ENCODE assay signal across 14 mouse cellular contexts in the genomic region with DNA sequence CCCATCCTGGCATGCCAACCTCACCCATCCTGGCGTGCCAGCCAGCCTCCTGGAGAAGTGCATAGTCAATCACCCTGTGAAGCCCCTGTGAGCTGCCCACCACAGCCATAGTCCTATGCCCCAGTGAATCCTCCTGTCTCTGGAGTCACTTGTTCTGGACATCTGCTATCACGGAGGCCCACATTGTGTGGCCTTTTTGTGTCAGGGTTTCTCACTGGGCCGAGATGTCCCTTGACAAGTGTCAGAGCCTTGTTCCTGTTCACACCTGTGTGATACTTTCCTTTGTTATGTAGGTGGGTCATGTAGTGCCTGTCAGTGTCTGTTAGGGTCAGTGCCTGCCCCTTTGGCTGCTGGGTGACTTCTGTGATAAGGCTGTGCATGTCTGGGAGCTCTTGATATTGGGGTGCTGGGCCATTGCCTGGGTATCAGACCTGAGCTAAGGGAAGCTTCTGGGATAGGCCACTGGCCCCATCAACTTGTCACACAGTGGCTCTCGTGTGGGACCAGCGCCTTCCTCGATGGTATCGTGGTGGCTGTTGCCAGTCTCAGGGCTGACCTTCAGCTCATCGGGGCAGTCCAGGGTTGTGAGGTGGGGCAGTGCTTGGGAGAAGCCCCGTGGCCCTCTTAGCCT. TPM values are rescaled to one million over a fixed set of nuclear protein-coding genes. Genes with fewer than 3 reads are reported as not detected.
DNase-seq lines count a peak whose midpoint lies in the region; ATAC-seq and TF ChIP-seq lines count a peak whose summit lies in the region.
"Had no signal": no experiment of that assay in that cellular context is flagged by ENCODE, and none has a peak within 500 bp of the region (broad histone marks: within the 10 kb centered on the region; RNA-seq: fewer than 3 reads in every experiment).

No protein-coding gene starts in this region.

- H3K27me3 ChIP-seq in intestine, embryonic 15.5 days (replicated peaks), result no peaks in the 10 kb centered on the region
- no peaks in the 10 kb centered on the region for H3K27me3 ChIP-seq in intestine, postnatal 0 days (replicated peaks; ENCODE audit: control insufficient read depth, insufficient read depth, low read length)
- H3K27me3 ChIP-seq in MEL (ENCODE audit: control insufficient read depth in 1 of 2, insufficient read depth in 2 of 2, low read length in 2 of 2), result no peaks in the 10 kb centered on the region
- no peaks in the 10 kb centered on the region for H3K27me3 ChIP-seq in liver, embryonic 16.5 days (ENCODE audit: control insufficient read depth, insufficient read depth, low read depth, low read length)
- H3K27me3 ChIP-seq: CH12.LX; limb, embryonic 13.5 days had no signal

- H3K27ac ChIP-seq in intestine, embryonic 15.5 days, result no peak overlapping the region
- no peak overlapping the region for H3K27ac ChIP-seq in intestine, postnatal 0 days (ENCODE audit: low read depth, low read length)
- no peak overlapping the region for H3K27ac ChIP-seq in MEL (ENCODE audit: control insufficient read depth, low read depth, low read length)
- H3K27ac ChIP-seq in liver, embryonic 16.5 days (ENCODE audit: low read length), result peak overlapping the region; percentile 88
- H3K27ac ChIP-seq: hindbrain, embryonic 10.5 days; limb, embryonic 13.5 days had no signal

- peaks cover 56% of the 10 kb centered on the region for H3K79me2 ChIP-seq in MEL (ENCODE audit: control insufficient read depth, insufficient read depth, low read length, poor library complexity)

- TF ChIP-seq POLR2A in MEL (IDR thresholded peaks at IDR 0.05; ENCODE audit: control insufficient read depth in 1 of 2, insufficient read depth in 1 of 2, low read depth in 1 of 2, low read length in 2 of 2, poor library complexity in 1 of 2), result no peak

- WGBS in intestine, embryonic 15.5 days, result 83% methylated on average over 9 of the region's 9 CpGs
- 91% methylated on average over 9 of the region's 9 CpGs for WGBS in intestine, postnatal 0 days
- 48% methylated on average over 9 of the region's 9 CpGs for WGBS in liver, embryonic 16.5 days (ENCODE audit: insufficient replicate concordance)

- TF ChIP-seq EP300 in MEL (IDR thresholded peaks at IDR 0.05; ENCODE audit: low read depth in 1 of 2, low read length in 2 of 2), result peak in 1 of 2 experiments; percentile 23; a peak in 1 of 4 replicates

- DNase-seq in MEL (ENCODE audit: low read depth, low spot score), result no peak
- DNase-seq in c-Kit-positive CD71-positive TER-119-positive erythroid progenitor cells, embryonic 14.5 days (ENCODE audit: low spot score), result peak; percentile 71
- DNase-seq in adrenal gland, adult 18-20 months (ENCODE audit: low spot score in 2 of 2), result no peak
- no peak for DNase-seq in thymus, adult 18-20 months
- DNase-seq: kidney, adult 2 months; lung, postnatal 10 days; retina, postnatal 1 day; thymus, adult 2 months had no signal

- H3K9ac ChIP-seq in intestine, embryonic 15.5 days, result no peak overlapping the region
- no peak overlapping the region for H3K9ac ChIP-seq in intestine, postnatal 0 days (ENCODE audit: low read depth, low read length)
- H3K9ac ChIP-seq in MEL (ENCODE audit: control insufficient read depth, low read depth, low read length, poor library complexity, severe bottlenecking), result no peak overlapping the region
- H3K9ac ChIP-seq in liver, embryonic 16.5 days (ENCODE audit: low read depth, low read length), result peak overlapping the region; percentile 34
- H3K9ac ChIP-seq: limb, embryonic 13.5 days had no signal

- H3K9me3 ChIP-seq in intestine, embryonic 15.5 days, result no peaks in the 10 kb centered on the region
- no peaks in the 10 kb centered on the region for H3K9me3 ChIP-seq in intestine, postnatal 0 days (ENCODE audit: control insufficient read depth)
- H3K9me3 ChIP-seq in MEL (replicated peaks; ENCODE audit: insufficient read depth, low read length), result no peaks in the 10 kb centered on the region
- H3K9me3 ChIP-seq in liver, embryonic 16.5 days (replicated peaks; ENCODE audit: control insufficient read depth, low read length), result no peaks in the 10 kb centered on the region
- H3K9me3 ChIP-seq: hindbrain, embryonic 10.5 days; limb, embryonic 13.5 days had no signal

- no peak for TF ChIP-seq CTCF in intestine, postnatal 0 days (IDR thresholded peaks at IDR 0.05; ENCODE audit: low read depth)
- no peak for TF ChIP-seq CTCF in MEL (IDR thresholded peaks at IDR 0.05 in 2 of 3, conservative IDR thresholded peaks at IDR 0.05 in 1 of 3; ENCODE audit: control insufficient read depth in 1 of 3, insufficient read depth in 1 of 3, low read depth in 2 of 3, low read length in 3 of 3, poor library complexity in 1 of 3, severe bottlenecking in 1 of 3)

- peaks cover 6% of the 10 kb centered on the region; the same call in 1 of the 2 replicates for H3K4me1 ChIP-seq in intestine, embryonic 15.5 days (replicated peaks)
- no peaks in the 10 kb centered on the region for H3K4me1 ChIP-seq in intestine, postnatal 0 days (replicated peaks; ENCODE audit: control insufficient read depth, insufficient read depth, low read length)
- H3K4me1 ChIP-seq in MEL (ENCODE audit: control insufficient read depth in 1 of 2, insufficient read depth in 2 of 2, low read length in 2 of 2), result no peaks in the 10 kb centered on the region; a peak in 1 of 4 replicates
- H3K4me1 ChIP-seq in liver, embryonic 16.5 days (ENCODE audit: control insufficient read depth, low read depth, low read length), result peaks cover 76% of the 10 kb centered on the region

- H3K4me3 ChIP-seq in intestine, embryonic 15.5 days (replicated peaks), result no peak overlapping the region
- no peak overlapping the region for H3K4me3 ChIP-seq in intestine, postnatal 0 days (ENCODE audit: low read depth, low read length)
- H3K4me3 ChIP-seq in MEL (ENCODE audit: control insufficient read depth in 1 of 2, insufficient read depth in 1 of 2, low read depth in 2 of 2, low read length in 2 of 2), result no peak overlapping the region
- H3K4me3 ChIP-seq in liver, embryonic 16.5 days (ENCODE audit: low read depth, low read length), result peak overlapping the region; percentile 35
- H3K4me3 ChIP-seq: limb, embryonic 13.5 days had no signal

- no peak overlapping the region for H3K4me2 ChIP-seq in intestine, embryonic 15.5 days (replicated peaks)
- H3K4me2 ChIP-seq in intestine, postnatal 0 days (replicated peaks; ENCODE audit: low read depth), result no peak overlapping the region
- H3K4me2 ChIP-seq in liver, embryonic 16.5 days (ENCODE audit: low read depth, low read length), result peak overlapping the region; percentile 57
- H3K4me2 ChIP-seq: limb, embryonic 13.5 days had no signal

- ATAC-seq in intestine, embryonic 15.5 days, result 0 out of 2 replicates have a peak, but pooled peaks have one; percentile 19
- ATAC-seq in intestine, postnatal 0 days, result no peak
- peak; percentile 89 for ATAC-seq in liver, embryonic 16.5 days (ENCODE audit: low read depth)

- TF ChIP-seq RAD21 in MEL (IDR thresholded peaks at IDR 0.05; ENCODE audit: low read depth, low read length), result no peak

- H3K36me3 ChIP-seq in intestine, embryonic 15.5 days, result peaks cover 52% of the 10 kb centered on the region
- H3K36me3 ChIP-seq in intestine, postnatal 0 days (ENCODE audit: control insufficient read depth, insufficient read depth), result peaks cover 68% of the 10 kb centered on the region
- peaks cover 2 to 4% of the 10 kb centered on the region in 2 experiments; a peak in 2 of 4 replicates for H3K36me3 ChIP-seq in MEL (ENCODE audit: control insufficient read depth in 1 of 2, insufficient read depth in 2 of 2, low read length in 2 of 2)
- peaks cover 75% of the 10 kb centered on the region for H3K36me3 ChIP-seq in liver, embryonic 16.5 days (ENCODE audit: control insufficient read depth, insufficient read depth)

RNA-seq across cellular contexts. Expression of gene Stk11, which starts 8.4 kb away (rescaled TPM):
- 14.4 and 21.2 TPM in 2 replicates for polyA plus RNA-seq in intestine, embryonic 15.5 days (2015; fragmentation: Nextera tagmentation; extraction: Ambion mirVana)
- 11.7 and 12.4 TPM in 2 replicates for polyA plus RNA-seq in intestine, postnatal 0 days (2015; fragmentation: Nextera tagmentation; extraction: Ambion mirVana)
- 77.8 and 108 TPM in 2 replicates for total RNA-seq in MEL (2012; rRNA removed)
- 100 to 1,000 TPM in 1 of 2 experiments, not detected in 1; 188 TPM for polyA plus RNA-seq in MEL (2012; ENCODE audit: insufficient read depth in 1 of 2, insufficient read length in 2 of 2, low read depth in 1 of 2, low replicate concordance in 2 of 2, missing spikeins in 1 of 2)
- polyA plus RNA-seq in liver, embryonic 16.5 days (2015; fragmentation: Nextera tagmentation; extraction: Ambion mirVana), result 13.2 and 14.4 TPM in 2 replicates
- total RNA-seq in adrenal gland, adult 18-20 months (2021), result 100 to 1,000 TPM; 154 to 158 TPM

RNA-seq across cellular contexts. Expression of gene Atp5d, which starts 14.4 kb away (rescaled TPM):
- polyA plus RNA-seq in intestine, embryonic 15.5 days (2015; fragmentation: Nextera tagmentation; extraction: Ambion mirVana), result 701 and 737 TPM in 2 replicates
- 1,009 and 1,013 TPM in 2 replicates for polyA plus RNA-seq in intestine, postnatal 0 days (2015; fragmentation: Nextera tagmentation; extraction: Ambion mirVana)
- total RNA-seq in MEL (2012; rRNA removed), result 308 and 324 TPM in 2 replicates
- 100 to 1,000 TPM; 300 to 657 TPM for polyA plus RNA-seq in MEL (2012; ENCODE audit: insufficient read depth in 1 of 2, insufficient read length in 2 of 2, low read depth in 1 of 2, low replicate concordance in 2 of 2, missing spikeins in 1 of 2)
- 288 and 309 TPM in 2 replicates for polyA plus RNA-seq in liver, embryonic 16.5 days (2015; fragmentation: Nextera tagmentation; extraction: Ambion mirVana)
- total RNA-seq in adrenal gland, adult 18-20 months (2021), result 1,000 to 10,000 TPM in 1 of 2 experiments, 100 to 1,000 TPM in 1; 593 to 1,133 TPM

RNA-seq across cellular contexts. Expression of gene Cbarp, which starts 16.6 kb away (rescaled TPM):
- polyA plus RNA-seq in intestine, embryonic 15.5 days (2015; fragmentation: Nextera tagmentation; extraction: Ambion mirVana), result 4.8 and 5.1 TPM in 2 replicates
- 2.1 and 2.7 TPM in 2 replicates for polyA plus RNA-seq in intestine, postnatal 0 days (2015; fragmentation: Nextera tagmentation; extraction: Ambion mirVana)
- total RNA-seq in MEL (2012; rRNA removed), result 4.8 and 6.8 TPM in 2 replicates
- 10 to 100 TPM in 1 of 2 experiments, not detected in 1; 19.3 TPM for polyA plus RNA-seq in MEL (2012; ENCODE audit: insufficient read depth in 1 of 2, insufficient read length in 2 of 2, low read depth in 1 of 2, low replicate concordance in 2 of 2, missing spikeins in 1 of 2)
- polyA plus RNA-seq in liver, embryonic 16.5 days (2015; fragmentation: Nextera tagmentation; extraction: Ambion mirVana), result 0.44 and 0.65 TPM in 2 replicates
- 100 to 1,000 TPM; 129 to 266 TPM for total RNA-seq in adrenal gland, adult 18-20 months (2021)

RNA-seq across cellular contexts. Expression of gene Sbno2, which starts 18.7 kb away (rescaled TPM):
- 12.8 and 14.0 TPM in 2 replicates for polyA plus RNA-seq in intestine, embryonic 15.5 days (2015; fragmentation: Nextera tagmentation; extraction: Ambion mirVana)
- polyA plus RNA-seq in intestine, postnatal 0 days (2015; fragmentation: Nextera tagmentation; extraction: Ambion mirVana), result 9.8 and 11.1 TPM in 2 replicates
- total RNA-seq in MEL (2012; rRNA removed), result 14.6 and 15.8 TPM in 2 replicates
- polyA plus RNA-seq in MEL (2012; ENCODE audit: insufficient read depth in 1 of 2, insufficient read length in 2 of 2, low read depth in 1 of 2, low replicate concordance in 2 of 2, missing spikeins in 1 of 2), result 10 to 100 TPM in 1 of 2 experiments, not detected in 1; 29.0 TPM
- 10.3 and 11.8 TPM in 2 replicates for polyA plus RNA-seq in liver, embryonic 16.5 days (2015; fragmentation: Nextera tagmentation; extraction: Ambion mirVana)
- 10 to 100 TPM; 31.0 to 41.4 TPM for total RNA-seq in adrenal gland, adult 18-20 months (2021)

RNA-seq across cellular contexts. Expression of gene Midn, which starts 24.0 kb away (rescaled TPM):
- polyA plus RNA-seq in intestine, embryonic 15.5 days (2015; fragmentation: Nextera tagmentation; extraction: Ambion mirVana), result 14.1 and 16.1 TPM in 2 replicates
- polyA plus RNA-seq in intestine, postnatal 0 days (2015; fragmentation: Nextera tagmentation; extraction: Ambion mirVana), result 18.1 and 19.5 TPM in 2 replicates
- 8.1 and 8.3 TPM in 2 replicates for total RNA-seq in MEL (2012; rRNA removed)
- polyA plus RNA-seq in MEL (2012; ENCODE audit: insufficient read depth in 1 of 2, insufficient read length in 2 of 2, low read depth in 1 of 2, low replicate concordance in 2 of 2, missing spikeins in 1 of 2), result 10 to 100 TPM in 1 of 2 experiments, not detected in 1; 26.7 TPM
- polyA plus RNA-seq in liver, embryonic 16.5 days (2015; fragmentation: Nextera tagmentation; extraction: Ambion mirVana), result 2.3 and 2.6 TPM in 2 replicates
- total RNA-seq in adrenal gland, adult 18-20 months (2021), result 10 to 100 TPM; 64.8 to 82.0 TPM
